Mouse (Mus musculus): ENCODE measurements around the gene Rrp1.

- TF ChIP-seq CTCF (IDR thresholded peaks at IDR 0.05) (no peak), POLR2A (IDR thresholded peaks at IDR 0.05; ENCODE audit: insufficient read depth, low read depth, low read length) (no peak), EP300 (IDR thresholded peaks at IDR 0.05; ENCODE audit: insufficient read depth, low read depth, low read length) (no peak)
Observed at GRCm38 (mm10) chr10:78395377-78395776, 17.5 kb downstream of the Rrp1 start.

Measured in heart, adult 2 months (tissue).